In genomic region chr7:80191455-80191854, GRCm38 (mm10) we compare ENCODE assay signal across 8 mouse cellular contexts. TPM values are rescaled to one million over a fixed set of nuclear protein-coding genes. Genes with fewer than 3 reads are reported as not detected.
A peak's percentile ranks its signal among the peaks of the same experiment; 100 is the strongest.
DNase-seq lines count a peak whose midpoint lies in the region; ATAC-seq and TF ChIP-seq lines count a peak whose summit lies in the region.

No protein-coding gene starts in this region.

- H3K27ac ChIP-seq in heart, adult 2 months: peak overlapping the region; percentile 73; the same call in 1 of the 2 replicates
- peak overlapping the region; percentile 95 for H3K27ac ChIP-seq in embryonic facial prominence, embryonic 13.5 days
- peak overlapping the region; percentile 90 for H3K27ac ChIP-seq in intestine, postnatal 0 days (ENCODE audit: low read depth, low read length)
- peak overlapping the region; percentile 95 for H3K27ac ChIP-seq in spleen, adult 2 months (ENCODE audit: insufficient read depth, low read length)

- no peaks in the 10 kb centered on the region for H3K36me3 ChIP-seq in heart, adult 2 months (ENCODE audit: control insufficient read depth, insufficient read depth, low read length)
- H3K36me3 ChIP-seq in embryonic facial prominence, embryonic 13.5 days: no peaks in the 10 kb centered on the region
- no peaks in the 10 kb centered on the region for H3K36me3 ChIP-seq in intestine, postnatal 0 days (ENCODE audit: control insufficient read depth, insufficient read depth)
- H3K36me3 ChIP-seq in spleen, adult 2 months (ENCODE audit: control insufficient read depth, insufficient read depth, low read length): no peaks in the 10 kb centered on the region

- no peaks in the 10 kb centered on the region for H3K9me3 ChIP-seq in embryonic facial prominence, embryonic 13.5 days
- H3K9me3 ChIP-seq in intestine, postnatal 0 days (ENCODE audit: control insufficient read depth): no peaks in the 10 kb centered on the region

- TF ChIP-seq POLR2A in heart, adult 2 months (IDR thresholded peaks at IDR 0.05; ENCODE audit: insufficient read depth, low read depth, low read length): no peak
- no peak for TF ChIP-seq POLR2A in lung, adult 2 months (IDR thresholded peaks at IDR 0.05; ENCODE audit: borderline replicate concordance, extremely low read depth, low read depth, low read length)
- TF ChIP-seq POLR2A in spleen, adult 2 months (IDR thresholded peaks at IDR 0.05; ENCODE audit: low read depth, low read length): no peak; the same call in 1 of the 2 replicates

- 68% methylated on average over 5 of the region's 5 CpGs for WGBS in heart, adult 2 months
- WGBS in embryonic facial prominence, embryonic 13.5 days: 42% methylated on average over 5 of the region's 5 CpGs
- WGBS in intestine, postnatal 0 days: 53% methylated on average over 5 of the region's 5 CpGs
- WGBS in lung, adult 2 months: 67% methylated on average over 5 of the region's 5 CpGs
- WGBS in spleen, adult 2 months: 7% methylated on average over 5 of the region's 5 CpGs

- DNase-seq in heart, adult 2 months: peak in 1 of 2 experiments; percentile 60
- no peak for DNase-seq in heart, postnatal 14 days
- peak; percentile 65 for DNase-seq in lung, adult 2 months
- DNase-seq in spleen, adult 2 months (ENCODE audit: low read depth in 1 of 2, low spot score in 2 of 2): peak in 1 of 2 experiments; percentile 78
- no peak for DNase-seq in layer of hippocampus, adult 8-10 months (ENCODE audit: low spot score in 2 of 2)
- no peak for DNase-seq in c-Kit-positive CD71-positive TER-119-positive erythroid progenitor cells, embryonic 14.5 days (ENCODE audit: low spot score)

- TF ChIP-seq CTCF in heart, adult 2 months (IDR thresholded peaks at IDR 0.05): no peak
- TF ChIP-seq CTCF in intestine, postnatal 0 days (IDR thresholded peaks at IDR 0.05; ENCODE audit: low read depth): no peak
- TF ChIP-seq CTCF in lung, adult 2 months (IDR thresholded peaks at IDR 0.05; ENCODE audit: insufficient read depth, low read length): no peak
- TF ChIP-seq CTCF in spleen, adult 2 months (IDR thresholded peaks at IDR 0.05; ENCODE audit: extremely low read depth, insufficient read depth, insufficient read length, insufficient replicate concordance): no peak

- TF ChIP-seq EP300 in heart, adult 2 months (IDR thresholded peaks at IDR 0.05; ENCODE audit: insufficient read depth, low read depth, low read length): no peak

- H3K27me3 ChIP-seq in heart, adult 2 months (ENCODE audit: control insufficient read depth, insufficient read depth, low read length): no peaks in the 10 kb centered on the region
- no peaks in the 10 kb centered on the region for H3K27me3 ChIP-seq in embryonic facial prominence, embryonic 13.5 days
- H3K27me3 ChIP-seq in intestine, postnatal 0 days (replicated peaks; ENCODE audit: control insufficient read depth, insufficient read depth, low read length): no peaks in the 10 kb centered on the region
- H3K27me3 ChIP-seq in spleen, adult 2 months (ENCODE audit: control insufficient read depth, insufficient read depth, low read length): no peaks in the 10 kb centered on the region

- H3K4me2 ChIP-seq in embryonic facial prominence, embryonic 13.5 days: peak overlapping the region; percentile 57
- H3K4me2 ChIP-seq in intestine, postnatal 0 days (replicated peaks; ENCODE audit: low read depth): peak overlapping the region; percentile 67; the same call in 1 of the 2 replicates

- H3K79me2 ChIP-seq in heart, adult 2 months (replicated peaks; ENCODE audit: control insufficient read depth, insufficient read depth, low read length): no peaks in the 10 kb centered on the region

- H3K9ac ChIP-seq in heart, adult 2 months (ENCODE audit: low read depth, low read length): no peak overlapping the region
- H3K9ac ChIP-seq in embryonic facial prominence, embryonic 13.5 days: peak overlapping the region; percentile 58; the same call in 1 of the 2 replicates
- no peak overlapping the region for H3K9ac ChIP-seq in intestine, postnatal 0 days (ENCODE audit: low read depth, low read length)

- H3K4me1 ChIP-seq in heart, adult 2 months (ENCODE audit: control insufficient read depth, insufficient read depth, low read length): peaks cover 6% of the 10 kb centered on the region
- peaks cover 67% of the 10 kb centered on the region for H3K4me1 ChIP-seq in embryonic facial prominence, embryonic 13.5 days
- peaks cover 16% of the 10 kb centered on the region for H3K4me1 ChIP-seq in intestine, postnatal 0 days (replicated peaks; ENCODE audit: control insufficient read depth, insufficient read depth, low read length)
- peaks cover 5% of the 10 kb centered on the region for H3K4me1 ChIP-seq in lung, adult 2 months (ENCODE audit: control insufficient read depth, insufficient read depth, low read length)
- H3K4me1 ChIP-seq in spleen, adult 2 months (ENCODE audit: control insufficient read depth, insufficient read depth, insufficient read length): peaks cover 48% of the 10 kb centered on the region

- H3K4me3 ChIP-seq in heart, adult 2 months: no peak overlapping the region
- peak overlapping the region; percentile 25; the same call in 1 of the 2 replicates for H3K4me3 ChIP-seq in embryonic facial prominence, embryonic 13.5 days
- no peak overlapping the region for H3K4me3 ChIP-seq in intestine, postnatal 0 days (ENCODE audit: low read depth, low read length)
- H3K4me3 ChIP-seq in lung, adult 2 months (replicated peaks; ENCODE audit: extremely low read depth, low read depth, low read length): no peak overlapping the region
- H3K4me3 ChIP-seq in spleen, adult 2 months (ENCODE audit: extremely low read depth, insufficient read depth, insufficient read length): no peak overlapping the region

- intact Hi-C loops in heart, adult 2 months (cut with DNase I): no loop called here
- intact Hi-C loops in heart, postnatal 14 days (cut with DNase I): no loop called here

- ATAC-seq in embryonic facial prominence, embryonic 13.5 days (ENCODE audit: insufficient number of reproducible peaks, insufficient read depth, low FRiP score, low TSS enrichment, low read depth): peak; percentile 85
- no peak; the same call in 1 of the 2 replicates for ATAC-seq in intestine, postnatal 0 days

RNA-seq across cellular contexts. Expression of gene Sema4b, which starts 4.8 kb away (rescaled TPM):
- total RNA-seq in heart, adult 2 months (2021): 10 to 100 TPM; 10.5 to 11.4 TPM
- polyA plus RNA-seq in heart, adult 2 months (2012; rRNA removed): 10.5 and 12.3 TPM in 2 replicates
- 10 to 100 TPM; 12.9 to 13.4 TPM for total RNA-seq in heart, postnatal 14 days (2021)
- 18.6 and 19.8 TPM in 2 replicates for polyA plus RNA-seq in embryonic facial prominence, embryonic 13.5 days (2015; fragmentation: Nextera tagmentation; extraction: Ambion mirVana)
- polyA plus RNA-seq in intestine, postnatal 0 days (2015; fragmentation: Nextera tagmentation; extraction: Ambion mirVana): 23.1 and 25.1 TPM in 2 replicates
- polyA plus RNA-seq in lung, adult 2 months (2012; rRNA removed): 14.7 and 19.0 TPM in 2 replicates
- polyA plus RNA-seq in spleen, adult 2 months (2012; rRNA removed): 69.5 and 81.3 TPM in 2 replicates
- total RNA-seq in layer of hippocampus, adult 8-10 months (2022): 10 to 100 TPM; 22.0 to 27.7 (median 25.9) TPM

RNA-seq across cellular contexts. Expression of gene Cib1, which starts 41.2 kb away (rescaled TPM):
- total RNA-seq in heart, adult 2 months (2021): 10 to 100 TPM; 14.1 to 16.1 TPM
- polyA plus RNA-seq in heart, adult 2 months (2012; rRNA removed): 35.1 and 38.4 TPM in 2 replicates
- total RNA-seq in heart, postnatal 14 days (2021): 10 to 100 TPM; 18.1 to 22.5 TPM
- polyA plus RNA-seq in embryonic facial prominence, embryonic 13.5 days (2015; fragmentation: Nextera tagmentation; extraction: Ambion mirVana): 69.9 and 71.1 TPM in 2 replicates
- 526 and 531 TPM in 2 replicates for polyA plus RNA-seq in intestine, postnatal 0 days (2015; fragmentation: Nextera tagmentation; extraction: Ambion mirVana)
- 93.8 and 94.6 TPM in 2 replicates for polyA plus RNA-seq in lung, adult 2 months (2012; rRNA removed)
- 117 and 118 TPM in 2 replicates for polyA plus RNA-seq in spleen, adult 2 months (2012; rRNA removed)
- 10 to 100 TPM; 20.3 to 31.5 (median 25.9) TPM for total RNA-seq in layer of hippocampus, adult 8-10 months (2022)

RNA-seq across cellular contexts. Expression of gene Gdpgp1, which starts 41.2 kb away (rescaled TPM):
- total RNA-seq in heart, adult 2 months (2021): 1 to 10 TPM; 1.5 to 2.2 TPM
- polyA plus RNA-seq in heart, adult 2 months (2012; rRNA removed): 1.4 and 1.5 TPM in 2 replicates
- total RNA-seq in heart, postnatal 14 days (2021): 1 to 10 TPM; 1.9 TPM
- polyA plus RNA-seq in embryonic facial prominence, embryonic 13.5 days (2015; fragmentation: Nextera tagmentation; extraction: Ambion mirVana): 3.8 TPM in 2 replicates
- polyA plus RNA-seq in intestine, postnatal 0 days (2015; fragmentation: Nextera tagmentation; extraction: Ambion mirVana): 6.5 and 7.4 TPM in 2 replicates
- 2.4 and 3.2 TPM in 2 replicates for polyA plus RNA-seq in lung, adult 2 months (2012; rRNA removed)
- 3.0 and 3.7 TPM in 2 replicates for polyA plus RNA-seq in spleen, adult 2 months (2012; rRNA removed)
- total RNA-seq in layer of hippocampus, adult 8-10 months (2022): 1 to 10 TPM; 6.2 to 7.5 (median 7.0) TPM

RNA-seq across cellular contexts. Expression of gene Ttll13, which starts 54.7 kb away (rescaled TPM):
- total RNA-seq in heart, adult 2 months (2021): under 1 TPM; 0.23 to 0.39 TPM
- 0.20 and 0.23 TPM in 2 replicates for polyA plus RNA-seq in heart, adult 2 months (2012; rRNA removed)
- total RNA-seq in heart, postnatal 14 days (2021): under 1 TPM; 0.46 to 0.55 TPM
- polyA plus RNA-seq in embryonic facial prominence, embryonic 13.5 days (2015; fragmentation: Nextera tagmentation; extraction: Ambion mirVana): 0.90 and 2.3 TPM in 2 replicates
- polyA plus RNA-seq in intestine, postnatal 0 days (2015; fragmentation: Nextera tagmentation; extraction: Ambion mirVana): 0.77 and 1.3 TPM in 2 replicates
- polyA plus RNA-seq in lung, adult 2 months (2012; rRNA removed): 1.2 and 1.3 TPM in 2 replicates
- polyA plus RNA-seq in spleen, adult 2 months (2012; rRNA removed): 0.25 and 0.31 TPM in 2 replicates
- 1 to 10 TPM; 1.3 to 2.1 (median 1.8) TPM for total RNA-seq in layer of hippocampus, adult 8-10 months (2022)
